Mouse (Mus musculus): ENCODE data around the gene Prrg4. TPM values are rescaled to one million over a fixed set of nuclear protein-coding genes. Genes with fewer than 3 reads are reported as not detected.

Prrg4 gene
- polyA plus RNA-seq, 1 experiment from 2014 or later, result 1.7 TPM

DNA sequence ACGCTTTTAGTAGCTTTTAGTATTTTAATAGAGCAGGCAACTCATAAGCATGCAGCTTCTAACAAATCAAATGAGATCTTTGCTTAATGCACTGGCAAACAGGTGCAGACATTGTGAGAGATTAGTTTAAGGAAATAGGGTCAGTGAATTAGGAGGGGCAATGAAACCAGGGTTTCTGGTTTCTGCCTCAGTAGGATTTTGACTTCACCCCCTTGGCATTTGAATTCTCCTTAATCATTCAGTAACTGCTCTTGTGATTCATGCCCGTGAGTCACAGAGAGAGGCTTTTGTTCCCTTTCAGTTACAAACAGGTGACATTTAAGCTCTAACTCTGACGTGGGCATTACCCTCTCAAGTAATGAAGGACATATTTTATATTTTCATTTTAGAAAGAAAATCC, 6.1 kb upstream of the Prrg4 start:
- Histone ChIP-seq H3K27ac (ENCODE audit: low read length) (no peak overlapping the region), H3K27me3 (replicated peaks; ENCODE audit: insufficient read depth, low read length) (no peaks in the 10 kb centered on the region; the same call in 1 of the 2 replicates), H3K4me3 (ENCODE audit: low read depth, low read length) (no peak overlapping the region), H3K36me3 (ENCODE audit: insufficient read depth, low read length) (no peaks in the 10 kb centered on the region), H3K4me2 (replicated peaks; ENCODE audit: low read depth, low read length) (no peak overlapping the region), H3K9me3 (ENCODE audit: low read length) (no peaks in the 10 kb centered on the region), H3K4me1 (ENCODE audit: insufficient read depth, low read depth, low read length) (no peaks in the 10 kb centered on the region), H3K9ac (replicated peaks; ENCODE audit: low read depth) (no peak overlapping the region)
- WGBS, result 39% methylated on average over 3 of the region's 3 CpGs
- TF ChIP-seq CTCF (IDR thresholded peaks at IDR 0.05) (no peak), EP300 (IDR thresholded peaks at IDR 0.05) (no peak)
- no peak for DNase-seq (ENCODE audit: low spot score)
- ATAC-seq, result no peak

- Histone ChIP-seq H3K4me1 (ENCODE audit: insufficient read depth, low read depth, low read length) (no peaks in the 10 kb centered on the region), H3K27ac (ENCODE audit: low read length) (no peak overlapping the region), H3K9me3 (ENCODE audit: low read length) (no peaks in the 10 kb centered on the region), H3K36me3 (ENCODE audit: insufficient read depth, low read length) (no peaks in the 10 kb centered on the region), H3K4me2 (replicated peaks; ENCODE audit: low read depth, low read length) (no peak overlapping the region), H3K27me3 (replicated peaks; ENCODE audit: insufficient read depth, low read length) (no peaks in the 10 kb centered on the region; the same call in 1 of the 2 replicates), H3K4me3 (ENCODE audit: low read depth, low read length) (no peak overlapping the region), H3K9ac (replicated peaks; ENCODE audit: low read depth) (no peak overlapping the region)
- no peak for DNase-seq (ENCODE audit: low spot score)
- ATAC-seq, result no peak
- WGBS, result 68% methylated on average over 1 of the region's 1 CpGs
- TF ChIP-seq EP300 (IDR thresholded peaks at IDR 0.05) (no peak), CTCF (IDR thresholded peaks at IDR 0.05) (no peak)
These were observed 5.2 kb upstream of the Prrg4 start for GRCm38 (mm10) chr2:104854836-104855235.

- no peak overlapping the region for H3K9ac ChIP-seq (replicated peaks; ENCODE audit: low read depth)
- WGBS, result 89% methylated on average over 7 of the region's 7 CpGs
- DNase-seq (ENCODE audit: low spot score), result no peak
These were observed 2.9 kb upstream of the Prrg4 start for GRCm38 (mm10) chr2:104852546-104852945.

GRCm38 (mm10) chr2:104851686-104852085, 2.0 kb upstream of the Prrg4 start:
- ATAC-seq (no peak), DNase-seq (ENCODE audit: low spot score) (no peak)
- no peaks in the 10 kb centered on the region for H3K9me3 ChIP-seq (ENCODE audit: low read length)
- H3K36me3 ChIP-seq (ENCODE audit: insufficient read depth, low read length), result no peaks in the 10 kb centered on the region
- no peak overlapping the region for H3K9ac ChIP-seq (replicated peaks; ENCODE audit: low read depth)
- no peak overlapping the region for H3K27ac ChIP-seq (ENCODE audit: low read length)
- WGBS, result 30% methylated on average over 5 of the region's 5 CpGs
- no peak overlapping the region for H3K4me3 ChIP-seq (ENCODE audit: low read depth, low read length)
- TF ChIP-seq CTCF (IDR thresholded peaks at IDR 0.05), result no peak
- no peaks in the 10 kb centered on the region; the same call in 1 of the 2 replicates for H3K27me3 ChIP-seq (replicated peaks; ENCODE audit: insufficient read depth, low read length)
- no peak overlapping the region for H3K4me2 ChIP-seq (replicated peaks; ENCODE audit: low read depth, low read length)
- no peaks in the 10 kb centered on the region for H3K4me1 ChIP-seq (ENCODE audit: insufficient read depth, low read depth, low read length)

More at GRCm38 (mm10) chr2:104852546-104852945, 2.9 kb upstream of the Prrg4 start:
- no peak for ATAC-seq
- TF ChIP-seq CTCF (IDR thresholded peaks at IDR 0.05) (no peak), EP300 (IDR thresholded peaks at IDR 0.05) (no peak)
- no peak overlapping the region for H3K4me3 ChIP-seq (ENCODE audit: low read depth, low read length)
- no peaks in the 10 kb centered on the region; the same call in 1 of the 2 replicates for H3K27me3 ChIP-seq (replicated peaks; ENCODE audit: insufficient read depth, low read length)
- H3K27ac ChIP-seq (ENCODE audit: low read length), result no peak overlapping the region
- no peaks in the 10 kb centered on the region for H3K4me1 ChIP-seq (ENCODE audit: insufficient read depth, low read depth, low read length)
- no peaks in the 10 kb centered on the region for H3K9me3 ChIP-seq (ENCODE audit: low read length)
- no peaks in the 10 kb centered on the region for H3K36me3 ChIP-seq (ENCODE audit: insufficient read depth, low read length)
- no peak overlapping the region for H3K4me2 ChIP-seq (replicated peaks; ENCODE audit: low read depth, low read length)

- no peak overlapping the region for H3K27ac ChIP-seq (ENCODE audit: low read length)
- DNase-seq (ENCODE audit: low spot score) (peak; percentile 42), ATAC-seq (no peak)
- H3K4me2 ChIP-seq (replicated peaks; ENCODE audit: low read depth, low read length), result peak overlapping the region; percentile 93
- 50% methylated on average over 3 of the region's 3 CpGs for WGBS
- no peaks in the 10 kb centered on the region for H3K9me3 ChIP-seq (ENCODE audit: low read length)
- H3K9ac ChIP-seq (replicated peaks; ENCODE audit: low read depth), result no peak overlapping the region
- no peaks in the 10 kb centered on the region; the same call in 1 of the 2 replicates for H3K27me3 ChIP-seq (replicated peaks; ENCODE audit: insufficient read depth, low read length)
- TF ChIP-seq CTCF (IDR thresholded peaks at IDR 0.05) (no peak), EP300 (IDR thresholded peaks at IDR 0.05) (no peak)
- no peaks in the 10 kb centered on the region for H3K4me1 ChIP-seq (ENCODE audit: insufficient read depth, low read depth, low read length)
- H3K36me3 ChIP-seq (ENCODE audit: insufficient read depth, low read length), result no peaks in the 10 kb centered on the region
- H3K4me3 ChIP-seq (ENCODE audit: low read depth, low read length), result peak overlapping the region; percentile 46
These were observed 299 bp upstream of the Prrg4 start for GRCm38 (mm10) chr2:104849991-104850359.

DNA sequence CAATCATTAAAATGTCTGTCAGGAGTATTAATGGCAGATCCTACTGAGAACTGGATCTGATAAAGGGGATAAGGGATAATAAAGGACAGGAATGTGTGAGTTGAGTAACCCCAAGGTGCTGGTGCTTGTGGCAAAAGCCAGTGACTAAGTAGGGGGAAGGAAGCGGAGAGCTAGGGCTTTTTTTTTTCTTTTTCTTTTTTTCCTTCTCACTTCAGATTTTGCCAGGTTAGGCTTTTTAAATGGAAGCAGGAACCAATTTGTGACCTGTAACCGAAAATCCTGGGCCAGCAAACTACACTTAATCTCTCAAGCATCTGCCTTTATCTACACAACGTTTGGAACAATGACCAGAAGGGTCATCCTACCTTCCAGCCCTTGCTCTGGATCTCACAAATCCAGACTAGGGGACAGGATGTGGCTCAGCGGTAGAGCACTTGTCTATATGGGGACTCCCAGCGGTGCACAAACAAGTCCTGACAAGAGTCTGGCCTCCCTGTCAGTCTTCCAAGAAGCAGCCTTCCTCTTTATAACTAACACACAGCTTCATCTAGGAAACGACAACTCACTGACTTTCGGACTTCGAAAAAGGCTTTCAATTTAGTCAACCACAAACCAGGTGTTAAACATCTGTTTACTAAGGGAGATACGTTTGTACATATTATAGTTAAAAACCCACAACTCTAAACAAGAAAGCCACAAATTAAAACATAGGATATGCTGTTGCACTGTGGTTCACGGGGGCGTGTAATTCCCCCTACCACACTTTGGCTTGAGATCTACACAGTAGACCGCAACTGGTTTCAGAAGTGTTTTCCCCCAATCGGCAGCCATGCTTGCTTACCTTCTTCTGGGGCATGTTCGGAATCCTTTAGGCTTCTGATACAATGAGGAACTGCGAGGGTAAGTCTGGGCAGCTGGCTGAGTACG, 1.2 kb downstream of the Prrg4 start:
- Histone ChIP-seq H3K9ac (replicated peaks; ENCODE audit: low read depth) (no peak overlapping the region), H3K36me3 (ENCODE audit: insufficient read depth, low read length) (no peaks in the 10 kb centered on the region), H3K9me3 (ENCODE audit: low read length) (no peaks in the 10 kb centered on the region), H3K4me3 (ENCODE audit: low read depth, low read length) (peak overlapping the region; percentile 46), H3K4me2 (replicated peaks; ENCODE audit: low read depth, low read length) (peak overlapping the region; percentile 93), H3K27ac (ENCODE audit: low read length) (no peak overlapping the region), H3K27me3 (replicated peaks; ENCODE audit: insufficient read depth, low read length) (no peaks in the 10 kb centered on the region; the same call in 1 of the 2 replicates), H3K4me1 (ENCODE audit: insufficient read depth, low read depth, low read length) (no peaks in the 10 kb centered on the region)
- TF ChIP-seq CTCF (IDR thresholded peaks at IDR 0.05), result no peak
- TF ChIP-seq EP300 (IDR thresholded peaks at IDR 0.05), result no peak
- WGBS, result 18% methylated on average over 16 of the region's 16 CpGs
- ATAC-seq, result no peak
- no peak for DNase-seq (ENCODE audit: low spot score)

Measured in lung, postnatal 0 days (tissue).